Mouse (Mus musculus) hindbrain, embryonic 12.5 days (tissue): ENCODE results near the gene Stpg4. TPM values are rescaled to one million over a fixed set of nuclear protein-coding genes. Genes with fewer than 3 reads are reported as not detected.

Experiments
- ATAC-seq: fragments of 200-750 bp; cut with Nextera tagmentation; 2 replicates; pipeline ENCODE4 v1.8.0; 2017; ENCODE audit warnings: moderate TSS enrichment; ENCODE audit not compliant: low FRiP score
- H3K27ac ChIP-seq: fragments of 300-500 bp; sonication (generic); 2 replicates; pipeline ENCODE4 v1.5.1; 2016; ENCODE audit warnings: mild to moderate bottlenecking
- H3K27me3 ChIP-seq: fragments of 300-500 bp; sonication (generic); 2 replicates; pipeline ENCODE4 v1.6.1; 2016; ENCODE audit warnings: mild to moderate bottlenecking
- H3K36me3 ChIP-seq: fragments of 300-500 bp; sonication (generic); 2 replicates; pipeline ENCODE4 v1.6.1; 2016; ENCODE audit warnings: mild to moderate bottlenecking
- H3K4me1 ChIP-seq: fragments of 300-500 bp; sonication (generic); 2 replicates; pipeline ENCODE4 v1.6.1; 2016
- H3K4me2 ChIP-seq: fragments of 300-500 bp; sonication (generic); replicated peaks from 2 replicates; pipeline ENCODE4 v1.6.1; 2016; ENCODE audit warnings: mild to moderate bottlenecking
- H3K4me3 ChIP-seq: fragments of 300-500 bp; sonication (generic); 2 replicates; pipeline ENCODE4 v1.5.1; 2016; ENCODE audit warnings: mild to moderate bottlenecking
- H3K9ac ChIP-seq: fragments of 300-500 bp; sonication (generic); 2 replicates; pipeline ENCODE4 v1.6.1; 2016; ENCODE audit warnings: mild to moderate bottlenecking, moderate library complexity
- H3K9me3 ChIP-seq: fragments of 300-500 bp; sonication (generic); replicated peaks from 2 replicates; pipeline ENCODE4 v1.6.1; 2016; ENCODE audit warnings: mild to moderate bottlenecking
- WGBS: fragments of 180-500 bp; shearing (Covaris S2); methylation state at CpG from one replicate; pipeline ENCODE4 v1.1.7; 2016; 5-methylcytosine and 5-hydroxymethylcytosine counted together
- polyA plus RNA-seq: library from polyadenylated mRNA; unstranded; fragments of >200 nt; fragmentation: Nextera tagmentation; extraction: Ambion mirVana; gene quantifications from 2 replicates; pipeline ENCODE4 v1.2.1, GENCODE M21; 2016

Stpg4 gene
- polyA plus RNA-seq, 1 experiment from 2014 or later, result 0.34 TPM

DNA sequence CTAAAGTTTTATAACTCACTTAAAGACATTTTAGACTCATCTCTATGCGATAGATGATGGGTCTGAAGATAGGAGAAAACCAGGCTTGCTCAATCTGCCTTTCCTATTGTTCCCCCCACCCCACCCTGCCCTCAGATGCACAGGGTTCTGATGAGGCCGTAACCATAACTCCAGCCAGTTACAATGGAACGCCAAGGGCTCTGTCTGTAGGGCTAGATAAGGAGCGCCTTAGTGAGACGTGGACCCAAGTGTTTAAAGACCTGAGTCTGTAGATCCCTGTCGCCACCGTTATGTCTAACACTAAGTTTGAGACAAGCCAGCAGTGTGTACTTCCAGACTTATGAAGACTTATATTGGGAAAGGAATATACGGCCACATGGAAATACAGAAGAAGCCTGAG lies 72.1 kb downstream of the Stpg4 start:
- no peak overlapping the region for H3K4me3 ChIP-seq
- peaks cover 33% of the 10 kb centered on the region for H3K4me1 ChIP-seq
- no peaks in the 10 kb centered on the region for H3K27me3 ChIP-seq
- no peaks in the 10 kb centered on the region for H3K36me3 ChIP-seq
- ATAC-seq, result no peak
- H3K9ac ChIP-seq, result no peak overlapping the region
- no peak overlapping the region for H3K27ac ChIP-seq
- no peak overlapping the region for H3K4me2 ChIP-seq
- 88% methylated on average over 8 of the region's 8 CpGs for WGBS
- no peaks in the 10 kb centered on the region for H3K9me3 ChIP-seq

DNA sequence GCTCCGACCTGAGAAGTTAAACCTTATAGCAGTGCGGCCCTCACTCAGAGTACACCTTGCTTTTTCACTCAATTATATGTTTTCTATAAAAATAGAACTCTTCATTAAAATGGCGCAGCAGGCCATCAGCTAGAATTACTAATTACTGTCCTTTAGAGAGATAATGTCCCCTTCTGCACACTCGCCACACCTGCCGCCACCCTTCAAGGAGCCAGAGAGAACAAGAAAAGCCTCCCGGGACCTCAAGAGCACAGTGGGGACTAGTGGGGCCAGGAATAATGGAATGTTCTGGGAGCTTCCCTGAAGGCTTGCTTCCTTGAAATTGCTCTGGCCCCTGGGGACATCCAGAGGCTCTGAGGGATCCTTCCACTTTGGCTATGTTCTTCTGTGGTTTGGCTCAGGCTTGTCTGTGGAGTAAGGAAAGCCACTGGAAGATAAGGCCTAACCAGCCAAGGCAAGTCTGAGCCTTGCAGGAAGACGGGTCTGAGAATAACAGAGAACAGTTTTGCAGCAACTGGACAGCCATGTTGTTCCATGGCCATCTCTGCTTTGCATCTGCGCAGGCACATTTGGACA lies 73.7 kb downstream of the Stpg4 start:
- ATAC-seq, result no peak
- H3K4me2 ChIP-seq, result no peak overlapping the region
- no peaks in the 10 kb centered on the region for H3K36me3 ChIP-seq
- no peaks in the 10 kb centered on the region for H3K9me3 ChIP-seq
- peaks cover 42% of the 10 kb centered on the region for H3K4me1 ChIP-seq
- H3K27ac ChIP-seq, result no peak overlapping the region
- H3K9ac ChIP-seq, result no peak overlapping the region
- no peaks in the 10 kb centered on the region for H3K27me3 ChIP-seq
- H3K4me3 ChIP-seq, result no peak overlapping the region
- WGBS, result 83% methylated on average over 8 of the region's 8 CpGs

- WGBS, result 36% methylated on average over 1 of the region's 1 CpGs
- Histone ChIP-seq H3K9ac (no peak overlapping the region), H3K27me3 (no peaks in the 10 kb centered on the region), H3K36me3 (no peaks in the 10 kb centered on the region), H3K9me3 (no peaks in the 10 kb centered on the region), H3K4me3 (no peak overlapping the region), H3K4me1 (peaks cover 48% of the 10 kb centered on the region), H3K27ac (no peak overlapping the region), H3K4me2 (no peak overlapping the region)
- no peak for ATAC-seq
Observed at GRCm38 (mm10) chr17:87352898-87353225, 74.7 kb downstream of the Stpg4 start.

DNA sequence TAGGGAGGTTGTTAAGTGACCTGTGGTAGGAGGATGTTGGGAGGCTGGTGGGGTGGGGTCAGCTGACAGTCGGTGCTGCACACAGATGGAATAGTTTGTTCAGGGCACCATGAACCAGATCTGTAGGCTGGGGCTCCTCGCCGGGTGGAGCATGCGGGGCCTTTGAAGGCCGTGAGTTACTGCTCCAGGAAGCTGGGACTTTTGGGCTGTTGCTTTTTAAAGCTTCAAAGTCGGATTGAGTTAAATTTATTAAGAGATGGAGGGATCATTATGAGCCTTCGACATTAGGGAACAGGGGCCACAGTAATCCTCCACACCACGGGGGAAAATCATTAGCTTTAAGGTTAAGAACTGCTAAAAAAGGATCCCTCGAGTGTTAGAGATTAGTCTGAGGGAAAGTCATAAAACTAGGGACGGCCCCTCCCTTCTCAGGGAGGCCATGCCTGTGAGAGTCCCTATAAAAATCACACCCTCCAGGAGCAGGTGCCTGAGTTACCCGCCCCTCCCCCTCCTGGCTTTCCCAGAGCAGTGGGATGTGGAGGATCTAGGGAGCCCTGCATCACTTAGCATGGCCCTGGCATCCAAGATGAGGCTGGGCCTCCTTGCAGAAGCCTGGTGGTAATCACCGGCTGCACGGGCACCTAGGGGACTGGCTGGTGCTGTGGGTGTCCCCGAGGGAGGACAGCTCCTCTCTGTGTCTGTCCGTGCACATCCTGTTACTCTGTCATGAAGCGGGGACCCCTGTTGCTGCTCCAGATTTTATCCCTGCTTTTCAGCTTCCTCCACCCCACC lies 75.2 kb downstream of the Stpg4 start:
- WGBS, result 41% methylated on average over 16 of the region's 16 CpGs
- H3K4me3 ChIP-seq, result no peak overlapping the region
- H3K4me2 ChIP-seq, result no peak overlapping the region
- no peaks in the 10 kb centered on the region for H3K36me3 ChIP-seq
- ATAC-seq, result 0 out of 2 replicates have a peak, but pooled peaks have one; percentile 18
- no peaks in the 10 kb centered on the region for H3K27me3 ChIP-seq
- peaks cover 48% of the 10 kb centered on the region for H3K4me1 ChIP-seq
- no peak overlapping the region for H3K27ac ChIP-seq
- no peaks in the 10 kb centered on the region for H3K9me3 ChIP-seq
- no peak overlapping the region for H3K9ac ChIP-seq

DNA sequence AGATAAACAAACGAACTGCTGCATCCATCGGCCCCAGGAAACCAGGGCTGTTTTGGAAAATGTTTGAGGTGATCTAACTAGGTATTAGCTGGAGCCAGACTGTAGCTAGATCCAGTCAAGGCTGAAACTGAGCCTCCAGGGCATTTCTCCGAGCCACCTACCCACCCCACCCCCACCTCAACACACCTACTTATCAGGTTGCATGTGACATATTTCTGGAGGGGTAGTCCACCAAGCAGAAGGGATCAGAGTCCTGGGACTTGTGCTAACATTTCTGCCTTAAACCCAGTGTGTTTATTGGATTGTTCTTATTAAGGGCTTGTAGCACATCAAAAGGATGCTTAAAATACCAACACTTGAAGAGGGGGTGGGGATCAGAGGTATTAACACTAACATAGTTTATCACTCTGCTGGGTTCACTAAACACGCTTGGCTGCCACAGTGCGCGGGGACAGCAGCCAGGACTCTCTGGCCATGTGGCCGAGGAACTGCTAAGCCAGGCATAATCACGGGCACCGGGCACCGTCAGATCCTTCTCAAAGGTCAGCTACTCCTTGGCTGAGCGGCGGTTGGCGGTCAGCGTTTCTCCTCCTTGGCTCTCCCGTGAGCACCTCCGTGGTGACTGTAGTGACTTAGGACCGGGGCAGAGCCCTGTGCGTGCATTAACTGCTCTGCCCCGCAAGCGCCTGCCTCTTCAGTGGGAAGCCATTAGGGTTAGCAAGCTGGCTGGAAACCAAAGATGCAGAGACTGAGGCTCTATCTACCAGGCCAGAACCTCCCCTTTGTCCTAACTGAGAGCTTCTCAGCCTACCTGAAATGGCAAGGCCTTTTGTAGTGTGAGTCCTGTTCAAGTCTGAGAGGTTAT lies 76.1 kb downstream of the Stpg4 start:
- Histone ChIP-seq H3K36me3 (no peaks in the 10 kb centered on the region), H3K27me3 (no peaks in the 10 kb centered on the region), H3K27ac (peak overlapping the region; percentile 42), H3K4me3 (no peak overlapping the region), H3K9me3 (no peaks in the 10 kb centered on the region), H3K4me2 (no peak overlapping the region), H3K9ac (no peak overlapping the region), H3K4me1 (peaks cover 48% of the 10 kb centered on the region)
- ATAC-seq, result no peak
- WGBS, result 42% methylated on average over 20 of the region's 20 CpGs

DNA sequence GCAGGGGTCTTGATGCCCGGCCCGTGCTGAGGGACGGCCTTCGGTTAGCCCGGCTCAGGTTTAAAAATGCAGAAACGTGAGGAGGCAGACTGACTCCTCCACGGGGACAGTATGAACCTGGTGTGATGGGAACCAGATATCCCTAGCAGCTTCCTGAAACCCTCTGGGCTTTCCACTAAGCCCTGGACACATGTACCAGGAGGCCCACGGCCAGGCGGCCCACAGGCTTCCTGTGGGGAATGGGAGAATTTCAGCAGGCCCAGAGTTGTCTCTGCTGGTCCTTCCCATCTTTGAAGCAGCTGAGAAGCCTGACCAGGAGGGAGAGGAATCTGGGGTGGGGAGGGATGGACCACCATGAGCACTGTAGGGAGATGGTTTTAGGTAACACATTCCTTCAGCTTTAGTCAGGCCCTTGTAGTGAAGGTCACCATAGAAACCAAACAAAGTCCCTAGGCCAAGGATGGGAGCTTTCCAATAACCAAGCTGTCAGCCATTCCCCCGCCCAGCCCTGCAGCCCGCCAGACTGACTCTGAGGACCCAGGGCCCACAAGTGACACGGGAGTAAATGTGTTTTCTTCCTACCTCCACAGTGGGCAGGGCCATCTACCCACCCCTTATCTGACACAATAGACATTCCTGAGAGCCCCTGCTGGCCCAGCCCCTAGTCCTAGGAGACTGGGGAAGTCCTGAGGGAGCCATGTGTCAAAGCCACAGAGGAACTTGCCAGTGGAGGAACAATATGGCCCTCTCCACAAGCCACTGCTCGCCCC lies 76.9 kb downstream of the Stpg4 start:
- 48% methylated on average over 13 of the region's 13 CpGs for WGBS
- no peaks in the 10 kb centered on the region for H3K27me3 ChIP-seq
- H3K9me3 ChIP-seq, result no peaks in the 10 kb centered on the region
- no peak overlapping the region for H3K4me2 ChIP-seq
- no peaks in the 10 kb centered on the region for H3K36me3 ChIP-seq
- peaks cover 48% of the 10 kb centered on the region for H3K4me1 ChIP-seq
- no peak for ATAC-seq
- no peak overlapping the region for H3K9ac ChIP-seq
- 0 out of 2 replicates have a peak overlapping the region, but pooled peaks have one; percentile 18 for H3K27ac ChIP-seq
- H3K4me3 ChIP-seq, result no peak overlapping the region

GRCm38 (mm10) chr17:87349575-87349974 lies 78.0 kb downstream of the Stpg4 start:
- no peaks in the 10 kb centered on the region for H3K36me3 ChIP-seq
- 53% methylated on average over 9 of the region's 9 CpGs for WGBS
- peaks cover 48% of the 10 kb centered on the region for H3K4me1 ChIP-seq
- no peak overlapping the region for H3K4me2 ChIP-seq
- peak overlapping the region; percentile 66; the same call in 1 of the 2 replicates for H3K27ac ChIP-seq
- ATAC-seq, result no peak
- H3K9ac ChIP-seq, result no peak overlapping the region
- H3K9me3 ChIP-seq, result no peaks in the 10 kb centered on the region
- no peak overlapping the region for H3K4me3 ChIP-seq
- no peaks in the 10 kb centered on the region for H3K27me3 ChIP-seq

DNA sequence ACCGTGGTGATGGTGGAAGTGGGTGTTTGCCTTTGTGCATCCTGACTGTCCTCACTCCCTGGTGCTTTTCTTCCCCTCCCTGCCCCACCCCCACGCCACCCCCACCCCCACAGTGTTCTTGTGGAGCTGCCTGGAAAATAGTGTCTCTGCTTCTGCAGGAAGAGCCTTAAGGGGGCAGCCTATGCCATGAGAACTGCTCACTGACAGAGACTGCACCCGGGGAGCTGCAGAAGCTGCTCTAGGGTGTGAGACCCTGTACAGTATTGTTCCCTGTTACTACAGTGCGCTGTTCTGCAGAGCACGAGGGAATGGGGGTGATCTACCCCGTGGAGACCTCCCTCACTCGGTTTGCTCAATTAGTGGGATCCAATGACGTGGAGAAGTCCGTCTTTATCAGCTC lies 78.5 kb downstream of the Stpg4 start:
- H3K4me3 ChIP-seq, result no peak overlapping the region
- H3K27me3 ChIP-seq, result no peaks in the 10 kb centered on the region
- H3K9me3 ChIP-seq, result no peaks in the 10 kb centered on the region
- no peak overlapping the region for H3K9ac ChIP-seq
- H3K27ac ChIP-seq, result no peak overlapping the region
- H3K4me2 ChIP-seq, result no peak overlapping the region
- ATAC-seq, result peak; percentile 47
- H3K4me1 ChIP-seq, result peaks cover 48% of the 10 kb centered on the region
- WGBS, result 22% methylated on average over 9 of the region's 9 CpGs
- H3K36me3 ChIP-seq, result no peaks in the 10 kb centered on the region

DNA sequence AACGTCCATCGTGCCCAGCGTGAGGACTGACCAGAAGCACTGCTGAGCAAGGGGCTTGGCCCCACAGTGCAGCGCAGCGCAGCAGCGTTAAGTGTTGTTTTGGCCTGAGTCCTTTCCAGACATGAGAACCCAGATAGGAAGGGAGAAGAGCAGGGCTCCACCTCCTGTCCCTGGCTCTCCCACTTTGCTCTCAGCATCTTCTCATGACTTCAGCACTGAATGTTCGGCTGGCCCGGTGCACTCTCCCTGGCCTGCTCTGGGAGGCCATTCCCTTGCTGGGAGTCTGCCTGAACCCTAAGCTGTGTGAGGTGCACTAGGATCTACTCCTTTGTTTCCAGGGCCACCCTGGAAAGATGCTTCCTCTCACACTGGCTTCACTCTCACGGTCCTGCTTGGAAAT lies 79.2 kb downstream of the Stpg4 start:
- no peaks in the 10 kb centered on the region for H3K9me3 ChIP-seq
- no peak for ATAC-seq
- H3K4me1 ChIP-seq, result peaks cover 48% of the 10 kb centered on the region
- no peak overlapping the region for H3K9ac ChIP-seq
- no peak overlapping the region for H3K27ac ChIP-seq
- no peak overlapping the region for H3K4me2 ChIP-seq
- no peak overlapping the region for H3K4me3 ChIP-seq
- WGBS, result 39% methylated on average over 9 of the region's 9 CpGs
- H3K36me3 ChIP-seq, result no peaks in the 10 kb centered on the region
- no peaks in the 10 kb centered on the region for H3K27me3 ChIP-seq

DNA sequence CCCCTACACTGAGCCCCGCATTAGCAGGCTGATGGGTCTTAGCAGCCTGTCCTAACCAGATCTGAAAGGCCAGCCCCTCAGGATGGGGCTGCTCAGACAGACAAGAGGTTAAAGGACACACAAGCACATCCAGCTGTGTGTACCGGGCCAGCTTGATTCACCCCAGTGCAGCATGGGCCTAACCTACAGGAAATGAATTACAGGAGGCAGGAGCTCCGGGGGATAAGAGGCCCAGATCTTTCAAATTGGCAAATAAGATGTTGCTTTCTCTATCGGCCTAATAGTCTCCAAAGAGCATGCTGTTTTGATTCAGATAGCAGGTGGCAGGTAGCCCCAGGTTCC lies 82.3 kb downstream of the Stpg4 start:
- H3K4me1 ChIP-seq, result peaks cover 18% of the 10 kb centered on the region
- no peaks in the 10 kb centered on the region for H3K27me3 ChIP-seq
- H3K4me3 ChIP-seq, result no peak overlapping the region
- H3K9ac ChIP-seq, result no peak overlapping the region
- H3K4me2 ChIP-seq, result no peak overlapping the region
- no peak for ATAC-seq
- H3K9me3 ChIP-seq, result no peaks in the 10 kb centered on the region
- H3K27ac ChIP-seq, result no peak overlapping the region
- no peaks in the 10 kb centered on the region for H3K36me3 ChIP-seq
- 47% methylated on average over 4 of the region's 4 CpGs for WGBS

DNA sequence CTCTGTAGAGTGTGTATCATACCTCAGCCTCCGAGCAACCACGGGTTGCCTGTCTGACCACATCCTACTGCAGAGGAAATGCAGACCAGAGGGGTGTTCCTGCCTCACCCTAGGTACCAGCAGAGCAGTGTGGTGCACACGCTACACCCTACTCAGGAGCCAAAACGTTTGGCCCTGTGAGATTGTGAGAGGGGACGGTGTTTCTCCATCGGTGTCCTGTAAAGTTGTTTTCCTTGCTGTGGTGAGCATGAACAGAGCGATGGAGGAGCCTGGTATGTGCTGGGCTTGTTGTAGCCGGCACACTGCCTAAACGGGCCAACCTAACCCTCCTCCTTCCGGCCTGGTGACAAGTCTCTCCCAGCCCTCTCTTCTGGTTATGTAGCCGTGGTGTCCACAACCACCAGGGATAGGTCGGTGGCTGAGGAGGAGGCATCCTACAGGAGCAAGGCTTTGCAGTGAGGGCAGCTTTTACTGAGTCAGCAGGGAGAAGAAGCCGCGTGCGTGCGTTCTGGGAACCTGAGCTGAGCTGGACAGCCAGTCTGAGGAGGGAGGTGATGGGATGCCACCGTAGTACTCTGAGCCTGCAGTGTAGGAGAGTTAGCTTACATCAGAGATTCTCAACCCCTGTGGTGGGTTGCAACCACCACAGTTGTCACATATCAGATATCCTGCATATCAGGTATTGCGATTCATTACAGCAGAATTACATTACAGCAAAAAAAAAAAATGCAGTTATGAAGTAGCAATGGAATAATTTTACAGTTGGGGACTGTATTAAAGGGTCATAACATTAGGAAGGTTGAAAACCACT lies 82.9 kb downstream of the Stpg4 start:
- H3K4me2 ChIP-seq, result no peak overlapping the region
- ATAC-seq, result no peak
- H3K9ac ChIP-seq, result 0 out of 2 replicates have a peak overlapping the region, but pooled peaks have one; percentile 6
- H3K4me3 ChIP-seq, result no peak overlapping the region
- H3K9me3 ChIP-seq, result no peaks in the 10 kb centered on the region
- WGBS, result 67% methylated on average over 18 of the region's 18 CpGs
- peaks cover 12% of the 10 kb centered on the region for H3K4me1 ChIP-seq
- no peak overlapping the region for H3K27ac ChIP-seq
- no peaks in the 10 kb centered on the region for H3K36me3 ChIP-seq
- H3K27me3 ChIP-seq, result no peaks in the 10 kb centered on the region
